Mouse (Mus musculus): ENCODE results near the gene Adamts9.

Adamts9 gene

GRCm38 (mm10) chr6:92869089-92869581 lies 74.2 kb downstream of the Adamts9 start, which contains the start of gene Gm15737:
Gene Gm15737 (plus strand): TSS chr6:92869357.
- DNase-seq (ENCODE audit: extremely low spot score, low read depth, low spot score) = no peak

DNA sequence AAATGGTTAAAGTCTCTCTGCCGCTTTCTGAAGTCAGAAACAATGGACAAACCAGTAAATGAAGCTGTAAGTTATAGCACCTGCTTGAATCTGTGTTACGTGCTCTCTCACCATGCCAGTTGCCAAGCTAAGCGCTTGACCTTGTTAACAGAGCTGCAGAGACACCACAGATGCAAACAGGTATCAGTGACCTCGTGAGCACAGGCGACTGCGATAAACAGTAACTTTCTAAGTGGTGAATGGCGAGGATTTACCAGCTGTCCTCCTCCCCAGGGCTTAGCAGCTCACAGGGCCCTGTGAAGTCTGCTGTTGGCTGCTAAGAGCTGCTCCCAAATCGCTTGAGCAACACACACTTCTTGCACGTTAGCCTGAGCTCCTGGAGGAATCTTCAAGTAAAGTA lies 80.7 kb downstream of the Adamts9 start:
- DNase-seq (ENCODE audit: extremely low spot score, low read depth, low spot score) = no peak

DNA sequence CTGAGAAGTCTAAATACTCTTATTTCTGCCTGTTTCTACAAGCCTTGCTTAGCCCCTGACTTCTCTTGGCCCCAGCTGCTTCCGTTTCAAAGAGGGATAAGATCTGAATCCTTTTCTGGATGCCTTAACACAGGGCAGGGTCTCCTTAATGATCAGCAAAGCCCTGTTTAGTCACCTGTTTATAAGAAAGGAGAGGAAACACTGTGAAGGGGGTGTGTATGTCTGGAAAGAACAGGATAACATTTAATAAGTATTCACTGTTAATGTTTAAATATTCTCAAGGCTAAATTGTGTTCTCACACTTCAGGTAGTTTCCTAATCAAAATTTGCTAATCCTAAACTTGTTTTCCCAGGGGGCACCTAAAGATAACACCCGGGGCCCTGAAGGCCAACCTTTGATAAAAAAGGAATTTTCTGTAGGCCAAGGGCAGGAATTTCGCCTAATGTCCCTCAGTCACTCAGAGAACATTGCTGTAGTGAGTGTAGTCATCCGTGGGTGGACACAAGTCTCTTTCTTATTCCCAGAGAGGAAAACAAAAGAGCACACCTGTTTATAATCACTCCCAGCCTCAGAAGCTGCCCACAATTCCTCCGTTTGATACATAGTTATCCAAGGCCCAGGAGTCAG lies 82.9 kb downstream of the Adamts9 start:
- DNase-seq (ENCODE audit: extremely low spot score, low read depth, low spot score) = no peak

DNA sequence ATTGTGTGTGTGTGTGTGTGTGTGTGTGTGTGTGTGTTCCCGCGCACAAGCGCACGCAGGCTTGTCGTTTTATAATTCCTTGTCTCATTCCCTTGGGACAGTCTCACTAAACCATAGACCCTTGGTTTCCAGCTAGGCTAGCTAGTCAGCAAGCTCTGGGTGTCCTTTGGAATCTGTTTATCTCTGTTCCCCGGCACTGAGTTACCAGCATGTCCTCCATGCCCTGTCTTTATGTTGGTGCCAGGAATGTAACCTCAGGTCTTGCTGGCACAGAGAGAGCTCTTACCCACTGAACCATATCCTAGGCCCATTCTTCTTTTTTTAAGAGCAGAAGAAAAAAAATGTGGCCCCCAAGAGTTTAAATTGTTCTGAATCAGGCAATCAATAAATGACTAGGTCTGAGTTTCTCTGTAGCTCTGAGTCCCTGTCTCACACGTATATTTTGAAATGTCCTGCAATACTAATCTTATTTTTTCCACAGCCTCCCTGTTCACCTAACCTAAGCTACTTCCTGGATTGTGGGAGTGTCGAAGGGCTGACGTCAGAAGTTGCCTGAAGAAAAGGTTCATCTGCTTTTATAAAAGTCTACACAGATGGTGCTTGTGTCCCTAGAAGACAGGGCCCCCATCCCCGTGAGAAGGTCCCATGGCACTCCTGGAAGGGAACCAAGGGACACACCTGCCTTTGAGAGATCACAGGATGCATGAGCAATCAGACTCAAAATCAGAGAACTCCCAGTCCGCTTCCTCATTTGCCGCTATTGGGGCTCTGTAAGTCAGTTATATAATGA lies 84.4 kb downstream of the Adamts9 start:
- no peak for DNase-seq (ENCODE audit: extremely low spot score, low read depth, low spot score)

DNA sequence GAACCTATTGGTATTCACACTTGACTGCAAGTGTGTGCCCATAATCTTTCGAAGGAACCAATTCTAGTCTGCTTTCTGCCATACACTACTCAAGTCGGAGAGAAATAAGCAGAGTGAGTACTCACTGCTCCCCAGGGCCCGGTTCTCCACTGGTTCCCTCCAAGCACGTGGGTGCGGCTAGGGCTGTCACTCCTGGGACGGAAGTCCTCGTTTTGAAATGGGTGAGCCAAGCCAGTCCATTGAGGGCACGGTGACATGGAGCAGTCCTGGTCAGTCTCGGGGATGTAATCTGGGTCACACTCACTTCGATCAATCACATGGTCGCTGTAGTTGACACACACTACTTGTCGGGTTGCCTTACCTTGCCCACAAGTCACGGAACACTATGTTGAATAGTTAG lies 85.5 kb downstream of the Adamts9 start:
- DNase-seq (ENCODE audit: extremely low spot score, low read depth, low spot score) = no peak

- DNase-seq (ENCODE audit: extremely low spot score, low read depth, low spot score) = no peak
Observed at GRCm38 (mm10) chr6:92854873-92855272, 88.4 kb downstream of the Adamts9 start.

DNA sequence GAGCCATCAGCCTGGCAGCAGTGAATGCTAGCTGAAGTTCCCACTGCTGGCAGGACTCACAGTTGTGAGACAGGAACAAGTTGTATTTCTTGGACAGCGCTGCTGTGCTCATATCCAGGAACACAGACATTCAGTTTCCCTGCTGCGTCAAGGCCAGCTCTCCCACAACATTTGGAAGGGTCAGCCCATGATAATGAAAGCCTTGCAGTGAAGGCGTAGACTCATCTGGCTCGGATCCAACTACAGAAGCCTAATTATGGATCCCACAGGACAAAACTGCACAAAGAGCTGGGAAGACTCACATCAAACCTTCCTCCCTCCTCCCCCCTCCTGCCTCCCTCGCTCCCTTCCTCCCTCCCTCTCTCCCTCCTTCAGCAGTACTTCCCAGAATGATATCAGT lies 93.0 kb downstream of the Adamts9 start:
- DNase-seq (ENCODE audit: extremely low spot score, low read depth, low spot score) = no peak

- no peak for DNase-seq (ENCODE audit: extremely low spot score, low read depth, low spot score)
Observed at GRCm38 (mm10) chr6:92849208-92849607, 94.1 kb downstream of the Adamts9 start.

GRCm38 (mm10) chr6:92846614-92847013 lies 96.7 kb downstream of the Adamts9 start:
- no peak for DNase-seq (ENCODE audit: extremely low spot score, low read depth, low spot score)

- no peak for DNase-seq (ENCODE audit: extremely low spot score, low read depth, low spot score)
Observed at GRCm38 (mm10) chr6:92845898-92846297, 97.4 kb downstream of the Adamts9 start.

GRCm38 (mm10) chr6:92843474-92843873 lies 99.8 kb downstream of the Adamts9 start:
- DNase-seq (ENCODE audit: extremely low spot score, low read depth, low spot score) = no peak

DNA sequence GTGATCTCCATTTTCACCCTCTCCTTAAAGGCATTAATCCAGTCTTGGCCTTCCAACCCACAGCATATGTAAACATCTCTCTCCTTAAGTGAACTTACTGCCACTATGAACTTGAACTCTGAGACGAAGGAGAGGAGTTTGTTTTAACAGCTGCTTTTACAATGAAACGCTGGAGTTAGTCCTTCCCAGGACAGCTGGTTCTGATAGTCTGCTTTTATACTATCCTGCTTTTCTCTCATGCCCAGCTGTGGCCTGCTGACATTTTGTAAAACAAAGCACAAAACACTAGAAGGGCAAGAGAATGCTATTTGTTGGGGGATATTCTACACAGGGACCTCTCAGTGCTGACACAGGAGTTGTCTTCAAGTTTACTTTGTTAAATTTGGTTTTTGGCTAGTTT lies 101.3 kb downstream of the Adamts9 start:
- no peak for DNase-seq (ENCODE audit: extremely low spot score, low read depth, low spot score)

DNA sequence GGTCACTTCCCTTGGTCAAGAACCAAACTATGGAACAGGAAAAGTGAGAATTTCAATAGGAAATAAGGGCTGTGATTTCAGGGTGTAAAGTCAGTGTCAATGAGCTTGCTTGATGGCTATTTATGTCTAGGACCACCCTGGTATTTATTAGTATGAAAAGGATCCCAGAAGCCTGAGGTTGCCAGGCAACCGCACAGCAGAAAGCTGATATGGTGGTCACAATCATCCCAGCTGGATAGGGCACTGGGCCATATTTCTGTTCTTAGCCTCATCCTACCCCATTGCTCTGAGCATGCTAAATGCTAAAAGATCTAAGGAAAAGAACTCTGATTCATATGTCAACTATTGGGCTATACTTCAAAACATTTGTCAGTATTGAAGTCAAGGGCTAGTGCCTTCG lies 112.2 kb downstream of the Adamts9 start:
- DNase-seq (ENCODE audit: extremely low spot score, low read depth, low spot score) = no peak

DNA sequence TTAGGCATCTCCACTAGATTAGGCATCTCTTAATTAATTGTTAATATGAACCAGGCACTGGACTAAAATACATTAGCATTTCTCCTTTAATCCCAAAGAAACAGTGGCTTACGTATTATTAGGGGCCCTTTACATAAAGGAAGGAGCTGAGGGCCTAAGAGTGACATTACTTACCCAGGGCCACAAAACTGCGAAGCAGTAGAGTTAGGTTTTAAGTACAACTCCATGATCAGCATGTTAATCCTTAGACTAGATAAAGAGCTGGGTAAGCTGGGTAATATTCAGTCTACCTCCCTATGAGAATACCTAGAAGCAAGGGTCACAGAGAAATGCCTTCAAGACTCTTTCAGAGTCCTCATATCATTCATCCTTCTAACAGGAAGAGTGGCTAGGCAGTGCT lies 114.1 kb downstream of the Adamts9 start:
- no peak for DNase-seq (ENCODE audit: extremely low spot score, low read depth, low spot score)

DNA sequence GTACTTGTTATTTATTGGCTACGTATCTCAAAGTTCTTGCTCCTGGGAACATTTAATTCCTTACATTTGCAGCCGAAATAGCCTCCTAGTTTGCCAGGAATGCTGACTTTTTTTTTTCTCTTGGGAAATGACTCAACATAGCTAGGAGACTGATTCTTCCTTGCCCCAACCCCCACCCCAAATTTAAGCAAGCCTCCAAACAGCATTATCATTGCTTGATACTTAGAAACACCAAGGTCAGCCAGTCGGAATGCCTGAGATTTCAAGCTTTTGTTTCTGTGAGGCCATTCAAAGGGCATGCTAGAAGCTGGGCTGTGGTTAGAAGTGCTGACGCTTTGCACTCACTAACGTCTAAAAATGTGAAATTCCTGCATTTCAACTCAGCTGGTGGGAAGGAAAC lies 115.9 kb downstream of the Adamts9 start:
- DNase-seq (ENCODE audit: extremely low spot score, low read depth, low spot score) = no peak

DNA sequence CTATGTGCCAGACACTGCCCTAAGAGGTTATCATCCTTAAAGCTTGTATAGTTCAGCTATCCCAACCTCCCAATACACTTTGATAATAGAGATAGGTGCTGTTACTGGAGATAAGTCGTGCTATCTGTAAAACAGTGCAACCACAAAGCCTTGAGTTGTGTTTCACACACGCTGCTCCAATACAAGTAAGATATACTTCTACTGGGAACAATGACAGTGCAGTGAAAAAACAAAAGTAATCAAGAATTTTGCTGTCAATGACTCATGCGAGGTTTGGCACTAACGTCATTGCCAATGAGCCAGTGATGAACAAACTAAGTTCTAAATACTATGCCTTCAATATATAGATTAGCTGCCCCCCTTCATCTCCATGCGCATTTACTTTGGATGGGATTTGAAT lies 116.7 kb downstream of the Adamts9 start:
- no peak for DNase-seq (ENCODE audit: extremely low spot score, low read depth, low spot score)

DNA sequence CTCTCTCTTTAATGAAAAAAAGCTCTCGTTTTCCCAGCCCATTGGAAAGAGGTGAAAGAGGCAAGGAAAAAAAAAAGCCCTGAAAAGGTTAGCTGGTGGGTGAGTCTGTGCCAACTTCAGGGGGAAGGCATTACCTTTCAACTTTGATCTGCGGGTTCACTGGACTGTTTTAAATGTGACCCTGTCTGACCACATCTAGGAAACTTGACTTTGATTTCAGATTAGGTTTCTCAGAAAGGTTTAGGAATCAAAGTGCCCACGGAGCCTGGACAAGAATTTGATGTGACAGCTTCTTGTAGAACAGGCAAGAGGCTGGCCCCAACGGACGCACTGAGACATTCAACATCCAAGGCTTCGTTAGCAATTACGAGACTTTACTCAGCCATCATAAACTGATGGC lies 119.3 kb downstream of the Adamts9 start:
- no peak for DNase-seq (ENCODE audit: extremely low spot score, low read depth, low spot score)

DNA sequence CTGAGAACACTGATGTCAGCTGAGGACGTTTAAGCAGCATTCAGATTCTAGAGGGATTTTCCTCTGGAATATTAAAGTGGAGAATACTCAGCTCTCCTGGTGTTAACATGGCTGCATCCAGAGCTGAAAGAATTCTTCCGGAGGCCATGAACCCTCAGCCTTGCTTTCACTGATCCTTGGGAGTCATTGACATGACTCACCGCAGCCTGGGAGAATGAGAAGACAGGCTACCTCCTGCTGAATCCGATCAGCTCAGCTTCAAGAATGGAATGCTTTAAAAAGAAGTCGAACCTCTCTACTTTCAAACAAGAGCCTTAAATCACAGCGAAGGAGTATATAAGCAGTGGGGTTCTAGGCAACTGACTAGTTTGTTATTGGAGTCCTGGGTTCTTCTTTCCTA lies 121.3 kb downstream of the Adamts9 start:
- DNase-seq (ENCODE audit: extremely low spot score, low read depth, low spot score) = no peak

DNA sequence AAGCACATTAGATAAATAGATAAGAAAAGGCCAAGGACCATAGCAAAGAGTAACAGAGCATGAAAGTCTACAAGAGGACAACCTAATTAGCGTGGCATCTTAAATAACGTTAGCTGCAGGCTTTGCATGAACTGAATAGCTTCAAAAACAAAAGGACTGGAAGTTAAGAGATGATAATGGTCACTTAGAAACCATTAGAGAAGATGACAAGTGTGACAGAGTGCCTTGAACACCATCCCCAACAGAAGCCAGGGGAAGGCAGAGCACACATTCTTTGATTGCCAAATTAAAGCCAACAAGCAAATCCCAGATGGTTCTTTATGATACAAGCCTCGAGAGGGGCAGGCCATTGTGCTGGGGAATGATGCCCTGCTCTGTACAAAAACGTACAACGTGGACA lies 121.7 kb downstream of the Adamts9 start:
- no peak for DNase-seq (ENCODE audit: extremely low spot score, low read depth, low spot score)

DNA sequence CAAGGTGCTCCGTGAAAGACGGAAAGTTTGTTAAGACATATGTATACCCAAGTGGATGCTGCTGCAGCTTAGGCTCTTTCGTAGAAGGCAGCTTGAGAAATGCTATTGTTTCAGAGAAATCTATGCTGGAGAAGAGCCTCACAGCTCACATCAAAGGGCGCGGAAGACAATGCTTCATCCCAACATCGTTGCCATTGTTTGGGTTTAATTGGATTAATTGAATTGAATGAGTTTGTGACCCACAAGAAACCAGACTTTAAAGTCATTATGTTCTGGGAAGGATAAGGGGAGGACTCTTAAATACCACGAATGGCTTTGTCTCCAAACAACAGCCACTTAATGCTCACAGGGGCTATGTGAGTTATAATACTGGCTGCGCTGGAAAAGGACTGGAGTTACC lies 125.6 kb downstream of the Adamts9 start:
- no peak for DNase-seq (ENCODE audit: extremely low spot score, low read depth, low spot score)

- DNase-seq (ENCODE audit: extremely low spot score, low read depth, low spot score) = no peak
Observed at GRCm38 (mm10) chr6:92816311-92816751, 127.0 kb downstream of the Adamts9 start, which contains the start of gene A730049H05Rik. Gene A730049H05Rik (plus strand): TSS chr6:92816478.

GRCm38 (mm10) chr6:92812702-92813370 lies 130.5 kb downstream of the Adamts9 start:
- no peak for DNase-seq (ENCODE audit: extremely low spot score, low read depth, low spot score)

All from hindlimb bud, embryonic 11.5 days (tissue).